Mouse (Mus musculus) ES-E14 (cell line): ENCODE measurements around the gene Mfrp. TPM values are rescaled to one million over a fixed set of nuclear protein-coding genes. Genes with fewer than 3 reads are reported as not detected.

ENCODE experiments used
- DNase-seq: peaks from one replicate; pipeline ENCODE4 v3.0.0-alpha.2; 2013; ENCODE audit warnings: low read depth, low spot score
- H3K27ac ChIP-seq: 2 replicates; pipeline ENCODE4 v1.5.1; 2012; ENCODE audit warnings: low read depth, mild to moderate bottlenecking, low read length, moderate library complexity, mixed read lengths; ENCODE audit not compliant: poor library complexity, insufficient read depth, severe bottlenecking
- H3K36me3 ChIP-seq: 2 replicates; pipeline ENCODE4 v1.6.1; 2012; ENCODE audit warnings: mild to moderate bottlenecking, low read length, moderate library complexity, mixed read lengths; ENCODE audit not compliant: control insufficient read depth, poor library complexity, insufficient read depth, severe bottlenecking
- H3K4me1 ChIP-seq, 2 experiments: fragments of 150-350 bp in 1 of 2; sonication (generic) in 1 of 2; 2 replicates each; pipeline ENCODE4 v1.6.1; 2012; ENCODE audit warnings: low read length in 2 of 2, mild to moderate bottlenecking in 1 of 2, mixed read lengths in 1 of 2; ENCODE audit not compliant: control insufficient read depth in 2 of 2, insufficient read depth in 2 of 2, poor library complexity in 1 of 2
- H3K4me3 ChIP-seq, 2 experiments: fragments of 150-350 bp in 1 of 2; sonication (generic) in 1 of 2; 2 replicates each; pipeline ENCODE4 v1.5.1; 2012; ENCODE audit warnings: low read length in 2 of 2, low read depth in 1 of 2, mild to moderate bottlenecking in 1 of 2, mixed read lengths in 1 of 2; ENCODE audit not compliant: insufficient read depth in 1 of 2, poor library complexity in 1 of 2, severe bottlenecking in 1 of 2
- H3K9ac ChIP-seq: 2 replicates; pipeline ENCODE4 v1.6.1; 2012; ENCODE audit warnings: low read depth, mild to moderate bottlenecking, low read length, mixed read lengths; ENCODE audit not compliant: poor library complexity, insufficient read depth, severe bottlenecking
- H3K9me3 ChIP-seq: fragments of 150-350 bp; sonication (generic); 2 replicates; pipeline ENCODE4 v1.6.1; 2012; ENCODE audit warnings: low read depth, mild to moderate bottlenecking, low read length; ENCODE audit not compliant: control insufficient read depth, insufficient read depth
- CHD2 ChIP-seq: IDR thresholded peaks from 2 replicates; pipeline ENCODE4 v1.6.1; 2014; ENCODE audit warnings: mild to moderate bottlenecking, low read depth, low read length, inconsistent platforms
- HCFC1 ChIP-seq: IDR thresholded peaks from 2 replicates; pipeline ENCODE4 v1.6.1; 2012; ENCODE audit warnings: low read length, inconsistent platforms, borderline replicate concordance; ENCODE audit not compliant: insufficient read depth
- MAFK ChIP-seq: IDR thresholded peaks from 2 replicates; pipeline ENCODE4 v1.6.1; 2014; ENCODE audit warnings: mild to moderate bottlenecking, low read depth, low read length, inconsistent platforms; ENCODE audit not compliant: insufficient read depth
- ZC3H11A ChIP-seq: IDR thresholded peaks from 2 replicates; pipeline ENCODE4 v1.6.1; 2012; ENCODE audit warnings: low read depth, mild to moderate bottlenecking, inconsistent platforms, low read length, borderline replicate concordance
- ZNF384 ChIP-seq: IDR thresholded peaks from 2 replicates; pipeline ENCODE4 v1.6.1; 2012; ENCODE audit warnings: low read depth, low read length, inconsistent platforms
- in situ Hi-C, 2 experiments: fragments of 600-800 bp; cut with MboI; formaldehyde crosslinking; loops; one replicate each; pipeline ENCODE4 v1.15.1; 2025; ENCODE audit warnings: low sequenced_read_pairs in 2 of 2, inconsistent platforms in 1 of 2; ENCODE audit not compliant: unreplicated experiment in 2 of 2
- total RNA-seq: library from RNA; depleted of rRNA; stranded (reverse); fragments of 300-350 nt; gene quantifications from 2 replicates; pipeline ENCODE4 v1.2.3, GENCODE M21; 2012

Gene Mfrp
- total RNA-seq, 1 experiment = 0.09 TPM

DNA sequence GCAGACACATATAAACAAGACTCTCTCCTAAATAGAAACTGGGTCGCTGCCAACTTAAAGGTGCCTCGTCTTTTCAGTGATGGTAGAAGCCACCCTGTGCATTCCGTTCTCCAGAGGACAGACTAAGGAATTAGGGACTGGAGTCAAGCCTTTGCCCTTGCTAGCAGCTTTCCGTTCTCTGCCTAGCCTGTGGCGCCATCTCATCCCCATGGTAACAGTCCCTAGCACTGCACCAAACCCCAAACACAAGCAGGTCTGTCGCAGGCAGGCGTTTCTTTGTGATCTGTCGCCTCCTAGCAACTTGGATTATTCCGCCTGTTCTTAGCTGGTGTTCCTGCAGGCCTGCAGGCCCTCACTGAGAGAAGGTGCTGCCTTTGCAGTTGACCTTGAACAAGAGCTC is 5.0 kb upstream of the Mfrp start:
- no peak for TF ChIP-seq CHD2
- DNase-seq = no peak
- Histone ChIP-seq H3K9me3 (no peaks in the 10 kb centered on the region), H3K36me3 (peaks cover 4% of the 10 kb centered on the region; the same call in 1 of the 2 replicates), H3K4me1 (peaks cover 0 to 4% of the 10 kb centered on the region in 2 experiments; a peak in 1 of 4 replicates), H3K4me3 (no peak overlapping the region), H3K9ac (no peak overlapping the region), H3K27ac (no peak overlapping the region)
- in situ Hi-C loops = no loop called here

DNA sequence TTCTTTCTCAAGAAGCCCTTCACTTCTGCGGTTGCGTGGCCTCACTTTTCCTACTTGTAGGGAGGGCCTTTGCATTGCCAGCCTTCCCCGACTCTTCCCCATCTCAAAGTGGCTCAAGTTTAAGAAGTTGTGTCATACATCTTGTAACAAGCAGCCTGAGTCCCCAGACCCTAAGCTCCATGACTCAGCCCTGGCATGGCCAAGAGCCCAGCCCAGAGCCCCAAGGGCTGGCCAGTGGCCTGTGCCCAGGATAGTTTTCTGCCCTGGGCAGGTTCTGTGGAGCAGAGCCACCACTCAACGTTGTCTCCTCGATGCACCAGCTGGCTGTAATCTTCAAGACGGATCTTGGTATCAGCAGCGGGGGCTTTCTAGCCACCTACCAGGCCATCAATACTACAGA is 3.4 kb downstream of the Mfrp start:
- no peak overlapping the region for H3K9ac ChIP-seq
- no peak for DNase-seq
- TF ChIP-seq HCFC1 (no peak), MAFK (no peak), ZC3H11A (no peak), CHD2 (no peak), ZNF384 (no peak)
- in situ Hi-C loops = no loop called here
- peak overlapping the region; percentile 10; the same call in 1 of the 2 replicates for H3K27ac ChIP-seq
- H3K4me3 ChIP-seq = no peak overlapping the region
- H3K4me1 ChIP-seq = peaks cover 0 to 20% of the 10 kb centered on the region in 2 experiments; a peak in 2 of 4 replicates
- no peaks in the 10 kb centered on the region for H3K9me3 ChIP-seq
- peaks cover 13% of the 10 kb centered on the region; the same call in 1 of the 2 replicates for H3K36me3 ChIP-seq

DNA sequence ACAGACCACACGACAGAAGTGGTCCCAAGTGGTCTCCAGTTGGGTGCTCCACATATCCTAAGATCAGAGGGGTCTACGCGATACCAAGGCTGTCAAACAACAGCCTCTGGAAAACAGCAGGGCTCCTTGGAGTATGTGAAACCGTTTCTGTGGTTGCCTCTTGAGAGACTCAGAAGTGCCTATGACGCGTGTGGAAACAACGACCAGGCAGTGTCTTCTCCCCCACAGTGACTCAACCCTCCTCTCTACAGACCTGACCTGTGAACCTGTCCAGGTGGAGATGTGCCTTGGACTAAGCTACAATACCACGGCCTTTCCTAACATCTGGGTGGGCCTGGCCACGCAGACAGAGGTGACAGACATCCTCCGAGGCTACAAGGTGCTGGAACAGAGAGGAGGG is 4.3 kb downstream of the Mfrp start:
- Histone ChIP-seq H3K4me1 (peaks cover 0 to 20% of the 10 kb centered on the region in 2 experiments; a peak in 2 of 4 replicates), H3K27ac (no peak overlapping the region), H3K9ac (no peak overlapping the region), H3K4me3 (no peak overlapping the region), H3K36me3 (peaks cover 17% of the 10 kb centered on the region; the same call in 1 of the 2 replicates), H3K9me3 (no peaks in the 10 kb centered on the region)
- in situ Hi-C loops = no loop called here
- TF ChIP-seq ZC3H11A = no peak
- no peak for TF ChIP-seq CHD2
- no peak for TF ChIP-seq ZNF384
- TF ChIP-seq HCFC1 = no peak
- TF ChIP-seq MAFK = no peak
- no peak for DNase-seq

DNA sequence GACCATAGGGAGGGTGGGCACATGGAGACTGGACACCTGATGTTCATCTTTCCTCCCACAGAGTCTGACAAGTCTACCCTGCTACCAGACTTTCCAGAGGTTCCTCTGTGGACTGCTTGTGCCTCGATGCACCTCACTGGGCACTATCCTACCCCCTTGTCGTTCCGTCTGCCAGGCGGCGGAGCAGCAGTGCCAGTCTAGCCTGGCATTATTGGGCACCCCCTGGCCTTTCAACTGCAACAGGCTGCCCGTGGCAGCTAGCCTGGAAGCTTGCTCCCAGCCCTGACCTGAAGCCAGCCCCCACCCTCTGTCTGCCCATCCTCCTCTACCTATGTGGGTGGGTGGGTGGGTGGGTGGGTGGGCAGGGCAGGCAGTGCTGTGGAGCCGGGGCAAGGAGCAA is 4.7 kb downstream of the Mfrp start:
- DNase-seq = no peak
- peaks cover 0 to 20% of the 10 kb centered on the region in 2 experiments; a peak in 2 of 4 replicates for H3K4me1 ChIP-seq
- TF ChIP-seq ZC3H11A = no peak
- TF ChIP-seq ZNF384 = no peak
- no peak for TF ChIP-seq HCFC1
- TF ChIP-seq CHD2 = no peak
- TF ChIP-seq MAFK = no peak
- no peak overlapping the region for H3K9ac ChIP-seq
- in situ Hi-C loops = no loop called here
- H3K4me3 ChIP-seq = no peak overlapping the region
- H3K36me3 ChIP-seq = peaks cover 17% of the 10 kb centered on the region; the same call in 1 of the 2 replicates
- no peak overlapping the region for H3K27ac ChIP-seq
- no peaks in the 10 kb centered on the region for H3K9me3 ChIP-seq

GRCm38 (mm10) chr9:44106596-44106995 is 5.1 kb downstream of the Mfrp start:
- DNase-seq = no peak
- Histone ChIP-seq H3K36me3 (peaks cover 17% of the 10 kb centered on the region; the same call in 1 of the 2 replicates), H3K9me3 (no peaks in the 10 kb centered on the region), H3K4me3 (no peak overlapping the region), H3K4me1 (peaks cover 0 to 19% of the 10 kb centered on the region in 2 experiments; a peak in 2 of 4 replicates), H3K27ac (no peak overlapping the region), H3K9ac (no peak overlapping the region)
- TF ChIP-seq ZNF384 (no peak), HCFC1 (no peak), CHD2 (no peak), ZC3H11A (no peak), MAFK (no peak)
- in situ Hi-C loops = no loop called here
